Mouse (Mus musculus): ENCODE data around the gene Tmc3. TPM values are rescaled to one million over a fixed set of nuclear protein-coding genes. Genes with fewer than 3 reads are reported as not detected.

The Tmc3 gene
- polyA plus RNA-seq (2014; fragmentation: Illumina TruSeq; extraction: RNeasy Lipid Tissue Mini Kit (QIAGEN cat#74804); ENCODE audit: low read depth, low replicate concordance), result 0.11 TPM

GRCm38 (mm10) chr7:83584639-83585471 lies at the start of gene Tmc3:
TSS of gene Tmc3 (plus strand) at chr7:83584927.

DNA sequence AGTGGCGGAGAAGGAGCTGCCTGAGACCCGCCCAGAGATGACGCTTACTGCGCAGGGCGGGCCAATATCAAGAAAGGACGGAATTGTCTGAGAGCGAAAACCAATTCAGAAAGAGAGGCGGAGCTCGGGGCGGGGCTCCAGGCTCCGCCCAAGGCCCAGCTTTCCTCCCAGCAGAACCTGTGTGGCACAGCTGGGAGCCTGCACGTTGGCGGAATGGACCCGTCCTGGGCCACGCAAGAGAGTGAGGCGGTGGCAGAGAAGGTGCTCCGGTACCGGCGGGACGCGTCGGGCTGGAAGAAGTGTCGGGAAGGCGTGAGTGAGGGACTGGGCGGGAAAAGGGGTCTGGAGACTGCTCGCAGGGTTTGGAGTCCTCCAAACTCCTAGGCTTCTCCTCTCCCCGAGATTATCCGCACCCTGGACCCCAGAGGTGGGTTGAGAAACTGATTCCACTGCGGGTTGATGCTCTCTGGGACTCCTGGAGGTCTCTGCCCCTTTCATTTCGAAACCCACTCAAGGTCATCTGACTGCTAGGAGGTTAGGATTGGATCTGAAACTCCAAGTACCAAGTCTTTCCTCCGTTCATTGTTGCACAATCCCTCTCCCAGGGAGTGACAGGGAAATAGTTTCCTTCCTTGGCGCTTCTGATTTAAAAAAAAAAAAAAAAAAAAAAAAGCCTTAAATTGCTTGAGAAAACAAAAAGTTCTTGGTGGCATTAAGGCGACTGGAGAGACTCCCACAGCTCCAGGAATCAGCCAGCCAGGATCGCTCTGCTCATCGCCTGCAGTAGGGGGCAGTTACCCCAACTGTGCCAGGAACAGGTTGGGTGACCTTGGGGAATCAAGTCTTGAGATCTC lies 47.3 kb downstream of the Tmc3 start, which contains the start of gene Stard5:
Gene Stard5 (plus strand): TSS at position 132 of the 854 bp plus-strand sequence.

Other genes with a start within 250 kb of the Tmc3 start
- 106 TPM for gene Stard5, start 47.0 kb downstream of the Tmc3 start, polyA plus RNA-seq (2014; fragmentation: Illumina TruSeq; extraction: RNeasy Lipid Tissue Mini Kit (QIAGEN cat#74804); ENCODE audit: low read depth, low replicate concordance)
- 0.45 TPM for gene Il16, start 160.8 kb downstream of the Tmc3 start, polyA plus RNA-seq (2014; fragmentation: Illumina TruSeq; extraction: RNeasy Lipid Tissue Mini Kit (QIAGEN cat#74804); ENCODE audit: low read depth, low replicate concordance)
- gene Cfap161, start 210.0 kb downstream of the Tmc3 start, polyA plus RNA-seq (2014; fragmentation: Illumina TruSeq; extraction: RNeasy Lipid Tissue Mini Kit (QIAGEN cat#74804); ENCODE audit: low read depth, low replicate concordance), result not detected

Measured in liver, adult 10 weeks (tissue).